Mouse (Mus musculus) stomach, postnatal 0 days (tissue): ENCODE data around the gene Ndufa10. TPM values are rescaled to one million over a fixed set of nuclear protein-coding genes. Genes with fewer than 3 reads are reported as not detected.
A peak's percentile ranks its signal among the peaks of the same experiment; 100 is the strongest.

Experiments
- ATAC-seq: fragments of 200-750 bp; cut with Nextera tagmentation; 2 replicates; pipeline ENCODE4 v1.8.0; 2017; ENCODE audit not compliant: low FRiP score, low TSS enrichment
- DNase-seq: peaks from one replicate; pipeline ENCODE4 v3.0.0-alpha.2; 2016; ENCODE audit warnings: low spot score
- H3K27ac ChIP-seq: fragments of 300-500 bp; sonication (generic); replicated peaks from 2 replicates; pipeline ENCODE4 v1.5.1; 2014; ENCODE audit warnings: mild to moderate bottlenecking, control low read depth
- H3K27me3 ChIP-seq: fragments of 300-500 bp; sonication (generic); 2 replicates; pipeline ENCODE4 v1.6.1; 2014; ENCODE audit warnings: low read length; ENCODE audit not compliant: control insufficient read depth, insufficient read depth
- H3K36me3 ChIP-seq: fragments of 300-500 bp; sonication (generic); 2 replicates; pipeline ENCODE4 v1.6.1; 2014; ENCODE audit warnings: low read length, mixed read lengths; ENCODE audit not compliant: control insufficient read depth, insufficient read depth
- H3K4me1 ChIP-seq: fragments of 300-500 bp; sonication (generic); replicated peaks from 2 replicates; pipeline ENCODE4 v1.6.1; 2014; ENCODE audit warnings: antibody characterized with exemption; ENCODE audit not compliant: control insufficient read depth, insufficient read depth
- H3K4me2 ChIP-seq: fragments of 300-500 bp; sonication (generic); replicated peaks from 2 replicates; pipeline ENCODE4 v1.6.1; 2014; ENCODE audit warnings: low read depth, mild to moderate bottlenecking, control low read depth, moderate library complexity
- H3K4me3 ChIP-seq: fragments of 300-500 bp; sonication (generic); 2 replicates; pipeline ENCODE4 v1.5.1; 2014; ENCODE audit warnings: low read depth, low read length, control low read depth
- H3K9ac ChIP-seq: fragments of 300-500 bp; sonication (generic); 2 replicates; pipeline ENCODE4 v1.6.1; 2014; ENCODE audit warnings: mild to moderate bottlenecking, low read length, control low read depth, mixed read lengths
- H3K9me3 ChIP-seq: fragments of 300-500 bp; sonication (generic); 2 replicates; pipeline ENCODE4 v1.6.1; 2016; ENCODE audit warnings: low read length; ENCODE audit not compliant: control insufficient read depth
- CTCF ChIP-seq: IDR thresholded peaks from 2 replicates; pipeline ENCODE4 v1.5.1; 2016; ENCODE audit warnings: antibody characterized with exemption, low read depth, mild to moderate bottlenecking, moderate library complexity
- EP300 ChIP-seq: optimal IDR thresholded peaks from 2 replicates; pipeline ENCODE3; 2016; ENCODE audit warnings: antibody characterized with exemption
- WGBS: fragments of 180-500 bp; shearing (Covaris S2); extraction: QIAGEN DNeasy Blood & Tissue Kit; methylation state at CpG from one replicate; pipeline ENCODE4 v1.1.7; 2014; 5-methylcytosine and 5-hydroxymethylcytosine counted together
- polyA plus RNA-seq: library from polyadenylated mRNA; unstranded; fragments of >200 nt; fragmentation: Nextera tagmentation; extraction: Ambion mirVana; gene quantifications from 2 replicates; pipeline ENCODE4 v1.2.1, GENCODE M21; 2015

Ndufa10 gene
- polyA plus RNA-seq, 1 experiment from 2014 or later = 229 TPM

DNA sequence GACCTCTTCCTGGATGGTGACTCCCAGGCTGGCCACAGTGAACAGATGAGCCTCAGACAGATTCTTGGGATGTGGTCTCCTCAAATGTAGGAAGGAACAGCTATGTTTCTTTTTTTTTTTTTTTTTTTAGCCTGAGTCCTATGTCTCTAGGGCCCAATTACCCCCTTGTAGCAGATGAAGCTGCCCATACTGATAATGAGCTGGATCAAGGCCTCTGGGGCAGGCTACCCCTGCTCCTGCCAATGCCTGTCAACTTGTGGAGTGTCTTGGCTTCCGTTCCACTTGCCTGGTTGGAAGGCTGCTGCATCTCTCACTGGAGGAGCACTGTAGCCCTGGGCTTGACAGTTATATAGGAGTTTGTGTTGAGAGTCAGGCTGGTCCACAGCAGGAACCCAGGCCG is 22.3 kb upstream of the Ndufa10 start, which contains the start of gene Olfr1415:
Olfr1415 (minus strand) TSS at position 101 of the 400 bp plus-strand sequence.
- no peaks in the 10 kb centered on the region for H3K27me3 ChIP-seq
- no peak within 1 kb of the TSS for H3K27ac ChIP-seq
- H3K4me3 ChIP-seq = no peak within 1 kb of the TSS
- no peaks in the 10 kb centered on the region for H3K4me1 ChIP-seq
- WGBS = 88% methylated on average over 2 of the region's 2 CpGs
- H3K4me2 ChIP-seq = no peak within 1 kb of the TSS
- no peak within 1 kb of the TSS for H3K9ac ChIP-seq
- ATAC-seq = no peak
- DNase-seq = no peak
- H3K9me3 ChIP-seq = no peaks in the 10 kb centered on the region
- no peaks in the 10 kb centered on the region for H3K36me3 ChIP-seq
- TF ChIP-seq EP300 (no peak), CTCF (no peak)

DNA sequence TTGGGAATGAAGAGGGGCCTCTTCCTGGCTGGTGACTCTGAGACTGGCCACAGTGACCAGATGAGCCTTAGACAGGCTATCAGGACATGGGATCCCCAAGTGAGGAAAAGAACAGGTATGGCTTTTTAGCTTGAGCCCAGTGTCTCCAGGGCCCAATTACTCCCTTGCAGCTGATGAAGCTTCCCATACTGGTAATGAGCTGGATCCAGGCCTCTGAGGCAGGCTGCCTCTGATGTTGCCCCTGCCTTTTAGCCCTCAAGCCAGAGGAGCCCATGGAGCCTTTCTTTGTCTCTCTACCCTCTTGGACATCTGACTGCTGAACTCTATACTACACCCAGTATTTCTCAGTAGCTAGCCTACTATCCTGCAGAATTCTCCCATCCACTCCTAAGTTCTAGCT is 11.4 kb upstream of the Ndufa10 start, which contains the start of gene Olfr1416:
Olfr1416 (minus strand) TSS at position 101 of the 400 bp plus-strand sequence.
- ATAC-seq (no peak), DNase-seq (no peak)
- Histone ChIP-seq H3K4me2 (no peak within 1 kb of the TSS), H3K9me3 (no peaks in the 10 kb centered on the region), H3K27me3 (no peaks in the 10 kb centered on the region), H3K9ac (no peak within 1 kb of the TSS), H3K36me3 (no peaks in the 10 kb centered on the region), H3K27ac (no peak within 1 kb of the TSS), H3K4me3 (no peak within 1 kb of the TSS), H3K4me1 (no peaks in the 10 kb centered on the region)
- TF ChIP-seq CTCF (no peak), EP300 (no peak)

DNA sequence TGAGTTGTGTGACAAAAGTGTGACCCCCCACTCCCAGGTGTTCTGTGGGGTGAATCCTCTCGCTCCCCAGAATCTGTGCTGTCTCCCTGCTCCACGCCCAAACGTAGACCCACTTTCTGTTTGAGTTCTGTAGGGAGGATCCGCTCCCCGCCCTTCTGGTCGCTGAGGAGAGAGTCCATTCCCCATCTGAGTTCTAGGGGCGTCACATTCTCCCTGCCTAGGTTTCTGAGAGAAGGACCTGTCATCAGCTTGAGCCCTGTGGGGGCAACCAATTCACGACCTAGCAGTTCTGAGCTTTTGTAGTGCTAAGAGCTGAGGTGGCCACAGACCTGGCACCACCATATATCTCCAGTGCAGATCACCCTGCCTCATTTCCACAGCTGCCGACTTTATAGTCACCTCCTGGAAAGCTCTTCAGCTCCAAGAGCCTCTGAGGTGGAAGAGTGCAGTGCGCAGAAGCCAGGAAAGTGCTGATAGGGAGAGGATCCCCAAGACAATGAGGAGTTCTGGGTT is 462 bp upstream of the Ndufa10 start:
- Histone ChIP-seq H3K4me1 (0 out of 2 replicates have a peak, but pooled peaks cover 2% of the 10 kb centered on the region), H3K36me3 (peaks cover 3% of the 10 kb centered on the region; the same call in 1 of the 2 replicates), H3K4me2 (peak overlapping the region; percentile 95), H3K9ac (peak overlapping the region; percentile 71), H3K27ac (peak overlapping the region; percentile 83), H3K4me3 (peak overlapping the region; percentile 96), H3K27me3 (no peaks in the 10 kb centered on the region), H3K9me3 (no peaks in the 10 kb centered on the region)
- TF ChIP-seq CTCF = no peak
- no peak for TF ChIP-seq EP300
- ATAC-seq (peak; percentile 73), DNase-seq (no peak)
- WGBS = 5% methylated on average over 10 of the region's 10 CpGs

DNA sequence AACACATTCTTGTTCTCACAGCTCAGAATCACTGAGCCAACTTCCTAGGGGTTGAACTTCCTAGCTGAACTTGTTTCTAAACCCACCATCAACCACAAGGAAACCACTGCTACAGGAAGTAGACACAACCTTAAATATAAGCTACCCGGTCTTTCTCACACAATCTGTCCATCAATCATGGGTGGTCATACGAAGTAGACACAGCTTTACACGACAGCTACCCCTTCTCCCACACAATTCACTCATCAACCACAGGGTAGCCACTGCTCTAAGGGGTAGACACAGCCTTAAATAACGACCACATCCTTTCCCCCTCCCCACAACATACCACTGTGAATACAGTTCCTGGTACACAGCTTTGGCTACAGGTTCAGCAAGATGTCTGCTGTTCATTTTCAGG is 4.8 kb downstream of the Ndufa10 start:
- H3K27me3 ChIP-seq = no peaks in the 10 kb centered on the region
- H3K9ac ChIP-seq = no peak overlapping the region
- H3K4me3 ChIP-seq = no peak overlapping the region
- 82% methylated on average over 4 of the region's 4 CpGs for WGBS
- no peaks in the 10 kb centered on the region for H3K9me3 ChIP-seq
- H3K4me2 ChIP-seq = no peak overlapping the region
- DNase-seq = no peak
- no peak overlapping the region for H3K27ac ChIP-seq
- TF ChIP-seq CTCF = no peak
- no peak for TF ChIP-seq EP300
- no peaks in the 10 kb centered on the region for H3K4me1 ChIP-seq
- ATAC-seq = no peak
- peaks cover 28% of the 10 kb centered on the region for H3K36me3 ChIP-seq

DNA sequence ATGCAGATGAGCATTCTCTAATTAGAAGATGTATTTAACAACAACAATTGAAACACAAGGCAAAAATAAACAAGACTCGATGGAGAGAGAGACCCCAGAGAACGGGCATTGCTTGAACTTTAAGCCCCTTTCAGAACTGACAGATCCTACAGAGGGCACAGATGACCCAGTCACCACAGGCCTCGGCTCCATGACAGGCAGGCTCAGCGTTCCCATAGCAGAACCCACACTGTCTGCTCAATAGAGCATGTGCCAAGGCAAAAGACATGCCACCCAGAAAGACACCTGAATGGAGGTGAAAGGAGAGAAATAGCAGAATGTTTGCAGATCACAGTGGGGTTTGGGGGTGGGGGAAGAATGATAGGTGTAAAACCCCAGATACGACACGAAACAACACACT is 15.2 kb downstream of the Ndufa10 start:
- no peak overlapping the region for H3K9ac ChIP-seq
- peaks cover 48% of the 10 kb centered on the region for H3K36me3 ChIP-seq

DNA sequence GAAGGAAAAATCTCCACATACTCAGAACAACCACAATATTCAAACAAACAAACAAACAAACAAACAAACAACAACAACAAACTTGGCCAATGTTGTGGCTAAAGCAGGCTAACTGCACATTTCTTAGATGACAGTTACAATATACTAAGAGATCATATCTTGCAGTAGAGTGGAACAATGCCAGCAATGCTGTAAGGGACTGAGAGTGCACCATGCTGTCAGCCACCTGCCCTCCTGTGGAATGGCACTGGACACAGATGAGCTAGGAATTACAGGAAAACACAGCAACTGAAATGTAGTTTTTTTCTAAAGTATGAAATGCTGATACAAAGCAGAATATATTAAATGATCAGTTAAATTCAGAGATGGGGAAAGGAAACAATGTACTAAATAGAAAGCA is 15.9 kb downstream of the Ndufa10 start:
- Histone ChIP-seq H3K27me3 (no peaks in the 10 kb centered on the region), H3K36me3 (peaks cover 46% of the 10 kb centered on the region)

More for the DNA sequence above, 15.2 kb downstream of the Ndufa10 start:
- no peak overlapping the region for H3K4me2 ChIP-seq
- no peak for TF ChIP-seq CTCF
- TF ChIP-seq EP300 = no peak
- H3K9me3 ChIP-seq = no peaks in the 10 kb centered on the region
- DNase-seq = no peak
- no peak for ATAC-seq
- no peak overlapping the region for H3K4me3 ChIP-seq
- H3K4me1 ChIP-seq = no peaks in the 10 kb centered on the region
- no peak overlapping the region for H3K27ac ChIP-seq
- H3K27me3 ChIP-seq = no peaks in the 10 kb centered on the region
- 91% methylated on average over 6 of the region's 6 CpGs for WGBS

More for the DNA sequence above, 15.9 kb downstream of the Ndufa10 start:
- DNase-seq = no peak
- Histone ChIP-seq H3K4me3 (no peak overlapping the region), H3K4me2 (no peak overlapping the region), H3K9ac (no peak overlapping the region), H3K4me1 (no peaks in the 10 kb centered on the region), H3K27ac (no peak overlapping the region), H3K9me3 (no peaks in the 10 kb centered on the region)
- ATAC-seq = no peak
- TF ChIP-seq EP300 = no peak
- TF ChIP-seq CTCF = no peak
